Mouse (Mus musculus): ENCODE results near the gene Prdx6.

DNA sequence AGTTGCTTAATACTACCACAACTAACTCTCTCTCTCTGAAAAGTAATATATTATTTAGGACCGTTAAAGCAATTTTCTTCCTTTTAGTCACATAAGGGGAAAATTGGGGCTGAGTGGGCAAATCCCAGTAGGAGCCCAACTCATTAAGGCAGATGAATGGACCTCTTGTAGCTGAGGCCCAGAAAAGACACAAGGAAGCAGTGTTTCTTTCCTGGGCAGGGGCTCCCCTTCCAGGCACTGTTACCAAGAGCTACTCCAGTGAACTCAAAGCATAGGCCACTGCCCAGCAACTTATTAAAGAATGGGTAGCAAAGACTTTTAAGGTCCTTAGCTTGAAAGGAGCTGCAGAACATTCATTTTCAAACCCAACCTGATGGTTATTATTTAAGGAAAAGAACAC is 22.5 kb upstream of the Prdx6 start:
- TF ChIP-seq CTCF (IDR thresholded peaks at IDR 0.05; ENCODE audit: borderline replicate concordance, control insufficient read depth, extremely low read depth, insufficient read depth, low read length, poor library complexity) (no peak), POLR2A (IDR thresholded peaks at IDR 0.05; ENCODE audit: control insufficient read depth, extremely low read depth, insufficient read depth, low read length, poor library complexity) (no peak)

All from thymus, adult 2 months (tissue).